Mouse (Mus musculus): Measurements from ENCODE around the gene Cd47.

DNA sequence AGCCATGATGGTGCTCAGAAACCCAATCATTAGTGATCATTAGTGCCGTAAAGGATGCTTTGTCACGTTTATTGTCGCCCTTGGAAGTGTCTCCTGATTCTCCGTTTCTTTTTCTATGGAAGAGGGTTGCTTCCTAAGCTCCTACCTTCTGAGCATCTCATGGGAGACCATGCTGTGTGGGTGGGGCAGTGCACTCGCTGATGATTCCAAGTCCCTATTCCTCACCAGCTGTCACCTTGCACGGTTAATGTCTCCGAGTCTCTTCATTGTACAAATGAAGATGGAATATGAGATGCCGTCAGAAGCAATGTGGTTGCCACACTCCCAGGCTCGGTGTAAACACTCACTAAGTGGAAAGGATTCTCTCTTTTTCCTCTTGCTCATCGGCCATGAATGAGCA, 119.9 kb downstream of the Cd47 start:
- TF ChIP-seq EP300 (IDR thresholded peaks at IDR 0.05; ENCODE audit: low read depth) (no peak), CTCF (IDR thresholded peaks at IDR 0.05; ENCODE audit: low read depth) (no peak)

Measured in heart, postnatal 0 days (tissue).